Mouse (Mus musculus): Measurements from ENCODE around the gene Fev. TPM values are rescaled to one million over a fixed set of nuclear protein-coding genes. Genes with fewer than 3 reads are reported as not detected.

The Fev gene
- polyA plus RNA-seq, 1 experiment from 2014 or later, result not detected

DNA sequence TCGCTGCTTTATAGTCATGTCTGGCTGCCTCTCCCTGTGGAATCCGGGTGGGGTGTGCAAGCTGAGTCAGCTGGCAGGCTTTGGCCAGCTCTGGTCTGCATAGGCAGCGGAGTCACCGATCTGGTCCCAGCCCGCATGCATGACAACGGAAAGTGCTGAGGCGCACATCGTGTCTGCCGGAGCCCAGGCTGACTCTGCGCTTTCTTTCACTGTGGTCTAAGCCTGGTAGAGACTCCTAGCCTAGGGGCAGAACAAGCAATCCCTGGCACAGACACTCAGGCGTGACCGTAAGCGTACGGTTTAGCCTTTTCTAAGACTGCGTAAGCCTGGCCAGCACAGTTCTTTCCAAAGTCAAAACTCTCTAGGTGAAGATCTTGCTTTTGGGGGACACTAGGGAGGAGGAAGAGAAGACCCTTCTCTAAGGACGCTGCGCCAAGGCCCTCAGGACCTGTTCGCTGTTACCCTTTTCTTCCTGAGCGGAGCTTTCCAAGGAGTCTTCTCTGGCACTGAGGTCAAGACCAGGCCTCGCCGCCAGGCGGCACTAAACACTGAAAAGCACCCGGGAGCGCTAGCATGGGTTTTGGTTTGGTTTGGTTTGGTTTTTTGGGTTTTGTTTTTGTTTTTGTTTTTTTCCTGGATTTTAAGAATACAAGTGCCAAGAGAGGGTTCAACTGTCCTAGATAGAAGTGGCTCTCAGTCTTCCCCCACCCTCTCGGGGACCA lies 8.1 kb upstream of the Fev start, which contains the start of gene Cryba2:
Gene Cryba2 (minus strand): TSS at position 10 of the 722 bp plus-strand sequence.
- ATAC-seq, result 0 out of 2 replicates have a peak, but pooled peaks have one; percentile 29
- H3K9ac ChIP-seq, result no peak within 1 kb of the TSS; the same call in 1 of the 2 replicates
- WGBS, result 3% methylated on average over 25 of the region's 25 CpGs

GRCm38 (mm10) chr1:74892351-74893133 lies 7.3 kb upstream of the Fev start:
- 0 out of 2 replicates have a peak, but pooled peaks have one; percentile 10 for ATAC-seq
- no peak overlapping the region; the same call in 1 of the 2 replicates for H3K9ac ChIP-seq

More for the DNA sequence above, 8.1 kb upstream of the Fev start, which contains the start of gene Cryba2:
- H3K27ac ChIP-seq, result no peak within 1 kb of the TSS
- H3K9me3 ChIP-seq (replicated peaks), result no peaks in the 10 kb centered on the region
- H3K4me2 ChIP-seq, result peak within 1 kb of the TSS; percentile 49
- peaks cover 22% of the 10 kb centered on the region for H3K4me1 ChIP-seq
- H3K27me3 ChIP-seq, result peaks cover 95% of the 10 kb centered on the region
- peak within 1 kb of the TSS; percentile 20 for H3K4me3 ChIP-seq
- no peaks in the 10 kb centered on the region for H3K36me3 ChIP-seq (ENCODE audit: poor library complexity, severe bottlenecking)

DNA sequence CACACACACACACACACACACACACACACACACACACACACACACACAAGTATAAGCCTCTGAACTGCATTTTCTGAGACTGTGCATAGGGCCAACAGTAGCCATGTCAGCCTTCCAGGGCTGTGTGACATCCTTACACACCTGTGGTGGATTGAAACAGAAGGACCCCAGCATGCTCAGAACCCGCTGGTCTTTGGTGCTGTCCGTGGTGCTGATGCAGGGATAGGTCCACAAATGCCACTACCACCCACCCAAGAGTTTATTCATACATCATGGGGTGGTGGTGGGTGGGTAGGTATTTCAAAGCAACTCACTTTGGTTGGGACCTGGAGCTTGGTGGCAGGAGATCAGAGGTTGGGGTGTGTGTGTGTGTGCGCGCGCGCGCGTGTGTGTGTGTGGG lies 6.3 kb upstream of the Fev start:
- Histone ChIP-seq H3K4me3 (no peak overlapping the region), H3K4me1 (peaks cover 16% of the 10 kb centered on the region), H3K36me3 (ENCODE audit: poor library complexity, severe bottlenecking) (no peaks in the 10 kb centered on the region), H3K4me2 (no peak overlapping the region), H3K9me3 (replicated peaks) (no peaks in the 10 kb centered on the region), H3K27ac (no peak overlapping the region), H3K9ac (no peak overlapping the region), H3K27me3 (peaks cover 95% of the 10 kb centered on the region)
- ATAC-seq, result no peak
- WGBS, result 3% methylated on average over 8 of the region's 8 CpGs

More at GRCm38 (mm10) chr1:74892351-74893133, 7.3 kb upstream of the Fev start:
- peaks cover 16% of the 10 kb centered on the region for H3K4me1 ChIP-seq
- no peaks in the 10 kb centered on the region for H3K9me3 ChIP-seq (replicated peaks)
- peak overlapping the region; percentile 49 for H3K4me2 ChIP-seq
- H3K36me3 ChIP-seq (ENCODE audit: poor library complexity, severe bottlenecking), result no peaks in the 10 kb centered on the region
- WGBS, result 3% methylated on average over 39 of the region's 39 CpGs
- peaks cover 95% of the 10 kb centered on the region for H3K27me3 ChIP-seq
- peak overlapping the region; percentile 20 for H3K4me3 ChIP-seq
- no peak overlapping the region for H3K27ac ChIP-seq

DNA sequence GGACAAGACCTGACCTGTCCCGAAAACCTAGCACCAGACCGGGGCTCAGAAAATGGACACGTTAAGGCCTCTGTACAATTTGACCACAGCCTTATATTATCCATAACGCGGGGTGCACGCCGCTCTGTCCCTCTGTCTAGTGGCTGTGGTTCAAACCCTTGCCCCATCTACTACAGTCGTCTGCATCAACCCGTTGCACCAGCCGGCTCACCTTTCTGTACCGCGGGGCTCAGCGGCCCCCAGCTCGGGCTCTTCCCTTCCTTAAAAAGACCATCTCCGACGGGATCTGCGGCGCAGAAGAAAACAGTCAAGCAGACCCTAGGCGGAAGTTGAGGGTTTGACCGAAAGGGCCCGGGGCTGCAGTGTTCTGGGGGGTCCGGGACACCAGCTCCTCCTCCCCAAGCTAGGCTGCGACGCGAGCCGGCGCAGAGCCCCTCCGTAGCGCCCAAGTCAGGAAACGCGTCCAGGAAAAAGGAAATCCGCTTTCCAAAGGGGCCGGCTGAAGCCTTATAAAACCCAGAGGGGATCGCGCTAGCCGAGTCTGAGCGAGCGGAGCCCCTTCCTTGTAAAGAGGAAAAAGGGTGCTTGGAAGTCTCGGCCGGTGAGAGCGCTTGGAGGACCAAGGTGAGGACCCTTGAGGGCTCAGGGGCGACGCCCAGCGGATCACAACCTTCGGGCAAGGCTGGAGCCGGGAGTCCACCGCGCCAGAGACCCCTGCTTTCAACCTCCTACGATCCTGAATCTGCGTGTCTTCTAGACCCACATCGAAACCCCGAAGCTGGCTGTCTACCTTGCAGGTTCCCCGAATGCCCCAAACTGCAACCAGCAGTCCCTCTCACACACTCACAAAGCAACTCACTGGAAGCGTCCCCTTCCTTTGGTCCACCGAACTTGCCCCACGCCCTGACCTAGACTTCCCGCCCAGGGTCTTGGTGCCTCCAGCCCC lies 750 bp downstream of the Fev start:
- Histone ChIP-seq H3K36me3 (ENCODE audit: poor library complexity, severe bottlenecking) (no peaks in the 10 kb centered on the region), H3K27ac (no peak overlapping the region), H3K27me3 (peaks cover 94% of the 10 kb centered on the region), H3K4me1 (peaks cover 30% of the 10 kb centered on the region), H3K4me3 (peak overlapping the region; percentile 21), H3K9me3 (replicated peaks) (no peaks in the 10 kb centered on the region), H3K9ac (no peak overlapping the region), H3K4me2 (peak overlapping the region; percentile 39)
- WGBS, result under 1% methylated on average over 57 of the region's 57 CpGs
- no peak for ATAC-seq

DNA sequence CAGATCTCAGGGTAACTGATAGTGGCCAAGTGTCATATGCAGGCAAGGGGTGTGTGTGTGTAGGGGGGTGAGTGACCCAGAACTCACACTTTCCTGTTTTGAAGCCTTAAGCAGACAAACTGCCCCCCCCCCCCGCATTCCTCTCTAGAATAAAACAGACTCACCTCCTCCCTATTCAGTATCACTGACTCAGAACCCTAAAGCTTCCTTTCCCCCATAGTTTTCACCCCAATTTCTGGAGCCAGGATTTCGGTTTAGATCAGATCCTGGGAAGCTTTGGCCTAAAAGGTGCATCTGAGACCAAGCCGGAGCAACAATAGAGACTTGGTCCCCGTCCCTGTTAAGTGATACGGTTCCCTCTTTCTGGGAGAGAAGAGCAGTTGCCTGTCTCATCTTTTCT lies 1.8 kb downstream of the Fev start:
- ATAC-seq, result no peak
- no peaks in the 10 kb centered on the region for H3K9me3 ChIP-seq (replicated peaks)
- H3K4me2 ChIP-seq, result no peak overlapping the region
- 4% methylated on average over 5 of the region's 5 CpGs for WGBS
- H3K27ac ChIP-seq, result no peak overlapping the region
- no peaks in the 10 kb centered on the region for H3K36me3 ChIP-seq (ENCODE audit: poor library complexity, severe bottlenecking)
- peaks cover 97% of the 10 kb centered on the region for H3K27me3 ChIP-seq
- H3K4me3 ChIP-seq, result no peak overlapping the region
- H3K4me1 ChIP-seq, result peaks cover 30% of the 10 kb centered on the region
- no peak overlapping the region for H3K9ac ChIP-seq

DNA sequence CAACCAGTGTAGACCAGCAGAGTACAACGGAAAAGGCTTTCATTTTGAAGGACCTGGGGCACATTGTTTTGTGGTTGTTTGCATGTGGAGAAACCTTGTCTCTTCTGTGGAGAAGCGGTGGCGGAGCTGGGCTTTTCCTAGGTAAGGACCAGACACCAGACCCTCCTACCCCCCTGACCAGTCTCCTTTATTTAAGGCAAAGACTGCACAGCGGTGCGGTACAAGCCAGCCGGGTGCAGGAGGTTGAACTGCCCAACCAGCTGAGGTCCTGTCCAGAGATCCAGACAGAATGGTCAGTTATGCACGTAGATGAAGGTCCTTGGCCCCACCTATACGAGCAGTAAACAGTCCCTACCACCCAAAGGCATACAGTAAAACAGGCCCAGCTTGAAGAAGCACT lies 2.4 kb downstream of the Fev start:
- Histone ChIP-seq H3K4me3 (peak overlapping the region; percentile 32; the same call in 1 of the 2 replicates), H3K4me2 (no peak overlapping the region), H3K36me3 (ENCODE audit: poor library complexity, severe bottlenecking) (no peaks in the 10 kb centered on the region), H3K9me3 (replicated peaks) (no peaks in the 10 kb centered on the region), H3K27me3 (peaks cover 97% of the 10 kb centered on the region), H3K27ac (no peak overlapping the region), H3K9ac (no peak overlapping the region), H3K4me1 (peaks cover 30% of the 10 kb centered on the region)
- no peak for ATAC-seq
- WGBS, result 2% methylated on average over 8 of the region's 8 CpGs

GRCm38 (mm10) chr1:74882055-74882734 lies 3.0 kb downstream of the Fev start:
- Histone ChIP-seq H3K36me3 (ENCODE audit: poor library complexity, severe bottlenecking) (no peaks in the 10 kb centered on the region), H3K4me2 (peak overlapping the region; percentile 58), H3K9ac (peak overlapping the region; percentile 36), H3K4me3 (peak overlapping the region; percentile 32), H3K9me3 (replicated peaks) (no peaks in the 10 kb centered on the region), H3K27me3 (peaks cover 97% of the 10 kb centered on the region), H3K27ac (no peak overlapping the region), H3K4me1 (peaks cover 30% of the 10 kb centered on the region)
- under 1% methylated on average over 60 of the region's 74 CpGs for WGBS
- ATAC-seq, result peak; percentile 38; the same call in 1 of the 2 replicates

- Histone ChIP-seq H3K4me3 (0 out of 2 replicates have a peak overlapping the region, but pooled peaks have one; percentile 12), H3K9me3 (replicated peaks) (no peaks in the 10 kb centered on the region), H3K4me1 (peaks cover 30% of the 10 kb centered on the region), H3K4me2 (no peak overlapping the region), H3K27ac (no peak overlapping the region), H3K36me3 (ENCODE audit: poor library complexity, severe bottlenecking) (no peaks in the 10 kb centered on the region), H3K27me3 (peaks cover 91% of the 10 kb centered on the region), H3K9ac (no peak overlapping the region)
- 1% methylated on average over 18 of the region's 18 CpGs for WGBS
- peak; percentile 16; the same call in 1 of the 2 replicates for ATAC-seq
These were observed 4.3 kb downstream of the Fev start for GRCm38 (mm10) chr1:74880785-74881360.

DNA sequence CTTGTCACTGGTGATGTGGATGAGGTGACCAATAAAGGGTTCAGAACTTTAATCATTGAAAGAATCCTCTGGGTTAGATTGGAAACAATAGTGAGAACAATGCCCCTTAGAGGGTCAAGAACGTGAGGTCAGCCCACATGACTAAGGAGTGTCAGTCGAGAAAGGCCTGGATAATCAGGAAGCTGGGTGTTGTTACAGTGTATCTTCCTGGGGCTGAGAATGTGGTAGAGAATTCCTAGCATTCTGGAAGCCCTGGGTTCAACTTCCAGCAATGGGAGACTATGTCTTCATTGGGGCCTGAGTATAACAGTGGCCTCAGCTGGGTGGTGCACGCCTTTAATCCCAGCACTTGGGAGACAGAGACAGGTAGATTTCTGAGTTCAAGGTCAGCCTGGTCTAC lies 8.0 kb downstream of the Fev start:
- Histone ChIP-seq H3K27me3 (peaks cover 65% of the 10 kb centered on the region), H3K4me1 (peaks cover 9% of the 10 kb centered on the region)
- 54% methylated on average over 3 of the region's 3 CpGs for WGBS

DNA sequence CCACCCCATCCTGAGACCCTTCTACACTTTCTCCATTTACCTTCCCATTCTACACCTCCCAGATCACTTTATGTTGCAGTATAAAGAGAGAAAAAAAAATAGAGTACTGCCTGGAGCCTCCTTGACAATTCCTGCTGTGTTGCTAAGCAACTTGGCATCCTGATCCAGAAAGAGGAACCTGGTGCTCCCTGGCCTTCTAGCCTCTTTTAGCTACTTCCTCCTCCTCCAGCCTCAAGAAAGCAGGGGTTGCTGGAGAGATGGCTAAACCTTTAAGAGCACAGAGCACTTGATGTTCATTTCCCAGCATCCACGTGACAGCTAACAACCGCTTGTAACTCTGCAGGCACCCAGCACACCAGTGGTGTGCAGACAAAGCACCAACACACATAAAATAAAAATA lies 13.0 kb downstream of the Fev start:
- Histone ChIP-seq H3K4me1 (no peaks in the 10 kb centered on the region), H3K9me3 (replicated peaks) (no peaks in the 10 kb centered on the region), H3K4me2 (no peak overlapping the region), H3K36me3 (ENCODE audit: poor library complexity, severe bottlenecking) (no peaks in the 10 kb centered on the region), H3K27ac (no peak overlapping the region), H3K4me3 (no peak overlapping the region), H3K9ac (no peak overlapping the region), H3K27me3 (peaks cover 42% of the 10 kb centered on the region)
- ATAC-seq, result no peak
- 57% methylated on average over 2 of the region's 2 CpGs for WGBS

More for the DNA sequence above, 8.0 kb downstream of the Fev start:
- Histone ChIP-seq H3K9ac (no peak overlapping the region), H3K4me3 (no peak overlapping the region), H3K9me3 (replicated peaks) (no peaks in the 10 kb centered on the region), H3K27ac (no peak overlapping the region), H3K4me2 (no peak overlapping the region), H3K36me3 (ENCODE audit: poor library complexity, severe bottlenecking) (no peaks in the 10 kb centered on the region)
- no peak for ATAC-seq

DNA sequence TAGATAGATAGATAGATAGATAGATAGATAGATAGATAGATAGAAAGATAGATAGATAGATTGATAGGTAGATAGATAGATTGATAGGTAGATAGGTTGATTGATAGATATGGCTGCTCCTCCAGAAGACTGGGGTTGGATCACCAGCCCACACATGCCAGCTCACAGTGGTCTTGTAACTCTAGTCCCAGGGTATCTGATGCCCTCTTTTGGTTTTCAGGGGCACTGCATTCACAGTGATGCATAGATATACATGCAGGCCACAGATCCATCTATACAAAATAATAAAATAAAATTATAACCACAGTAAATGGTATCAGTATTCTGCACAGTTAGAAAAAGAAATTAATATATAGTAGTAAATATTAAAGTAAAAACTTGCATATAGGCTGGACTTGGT lies 23.4 kb downstream of the Fev start:
- peaks cover 26% of the 10 kb centered on the region for H3K4me1 ChIP-seq
- no peak overlapping the region for H3K4me2 ChIP-seq
- H3K36me3 ChIP-seq (ENCODE audit: poor library complexity, severe bottlenecking), result no peaks in the 10 kb centered on the region
- H3K9me3 ChIP-seq (replicated peaks), result no peaks in the 10 kb centered on the region
- no peak overlapping the region for H3K9ac ChIP-seq
- peaks cover 42% of the 10 kb centered on the region for H3K27me3 ChIP-seq
- no peak overlapping the region for H3K27ac ChIP-seq
- no peak overlapping the region for H3K4me3 ChIP-seq
- no peak for ATAC-seq
